Mouse (Mus musculus) midbrain, embryonic 13.5 days (tissue): ENCODE measurements around the gene Fgd1. TPM values are rescaled to one million over a fixed set of nuclear protein-coding genes. Genes with fewer than 3 reads are reported as not detected.

Experiments used
- ATAC-seq: fragments of 200-750 bp; cut with Nextera tagmentation; 2 replicates; pipeline ENCODE4 v1.8.0; 2017; ENCODE audit warnings: mild to moderate bottlenecking, moderate TSS enrichment, moderate library complexity
- H3K27ac ChIP-seq: fragments of 300-500 bp; sonication (generic); 2 replicates; pipeline ENCODE4 v1.5.1; 2015; ENCODE audit warnings: inconsistent platforms, mild to moderate bottlenecking, moderate library complexity
- H3K27me3 ChIP-seq: fragments of 300-500 bp; sonication (generic); 2 replicates; pipeline ENCODE4 v1.6.1; 2015; ENCODE audit warnings: mild to moderate bottlenecking, inconsistent platforms
- H3K36me3 ChIP-seq: fragments of 300-500 bp; sonication (generic); 2 replicates; pipeline ENCODE4 v1.6.1; 2015; ENCODE audit warnings: mild to moderate bottlenecking, inconsistent platforms
- H3K4me1 ChIP-seq: fragments of 300-500 bp; sonication (generic); replicated peaks from 2 replicates; pipeline ENCODE4 v1.6.1; 2015; ENCODE audit warnings: inconsistent platforms
- H3K4me2 ChIP-seq: fragments of 300-500 bp; sonication (generic); replicated peaks from 2 replicates; pipeline ENCODE4 v1.6.1; 2015; ENCODE audit warnings: moderate library complexity, mild to moderate bottlenecking, inconsistent platforms
- H3K4me3 ChIP-seq: fragments of 300-500 bp; sonication (generic); replicated peaks from 2 replicates; pipeline ENCODE4 v1.5.1; 2015; ENCODE audit warnings: mild to moderate bottlenecking, inconsistent platforms
- H3K9ac ChIP-seq: fragments of 300-500 bp; sonication (generic); replicated peaks from 2 replicates; pipeline ENCODE4 v1.6.1; 2015; ENCODE audit warnings: mild to moderate bottlenecking, inconsistent platforms
- H3K9me3 ChIP-seq: fragments of 300-500 bp; sonication (generic); 2 replicates; pipeline ENCODE4 v1.6.1; 2016; ENCODE audit warnings: mild to moderate bottlenecking, inconsistent platforms
- WGBS: fragments of 180-500 bp; shearing (Covaris S2); methylation state at CpG from one replicate; pipeline ENCODE4 v1.1.7; 2015; 5-methylcytosine and 5-hydroxymethylcytosine counted together
- polyA plus RNA-seq: library from polyadenylated mRNA; unstranded; fragments of >200 nt; fragmentation: Nextera tagmentation; extraction: Ambion mirVana; gene quantifications from 2 replicates; pipeline ENCODE4 v1.2.1, GENCODE M21; 2015

Gene Fgd1
- polyA plus RNA-seq, 1 experiment from 2014 or later = 13.0 TPM

DNA sequence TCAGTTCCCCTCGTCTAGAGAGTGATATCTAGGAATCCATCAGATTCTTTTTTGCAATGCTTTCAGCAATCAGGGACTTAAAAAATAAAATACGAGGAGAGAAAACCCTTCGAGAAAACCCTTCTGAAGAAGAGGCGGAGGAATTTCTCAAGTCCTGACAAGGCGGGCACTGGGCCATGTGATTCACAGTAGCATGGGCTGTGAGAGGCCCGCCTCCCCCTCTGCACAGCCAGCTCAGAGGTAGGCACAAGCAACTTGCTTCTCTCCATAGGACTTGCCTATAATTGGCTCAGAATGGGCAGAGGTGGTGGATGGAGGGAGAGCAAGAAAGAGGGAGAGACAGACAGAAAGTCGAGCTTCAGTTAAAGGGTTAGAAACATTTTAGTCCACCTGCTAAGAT lies 4.4 kb downstream of the Fgd1 start:
- no peak overlapping the region for H3K4me2 ChIP-seq
- no peak overlapping the region for H3K4me3 ChIP-seq
- WGBS = 76% methylated on average over 7 of the region's 7 CpGs
- no peaks in the 10 kb centered on the region for H3K36me3 ChIP-seq
- no peak overlapping the region for H3K27ac ChIP-seq
- no peaks in the 10 kb centered on the region for H3K27me3 ChIP-seq
- H3K4me1 ChIP-seq = peaks cover 29% of the 10 kb centered on the region
- ATAC-seq = no peak
- H3K9ac ChIP-seq = no peak overlapping the region
- no peaks in the 10 kb centered on the region for H3K9me3 ChIP-seq

GRCm38 (mm10) chrX:151054489-151054888 lies 8.5 kb downstream of the Fgd1 start:
- Histone ChIP-seq H3K9me3 (no peaks in the 10 kb centered on the region), H3K27me3 (no peaks in the 10 kb centered on the region), H3K36me3 (no peaks in the 10 kb centered on the region), H3K4me2 (no peak overlapping the region), H3K9ac (no peak overlapping the region), H3K4me3 (no peak overlapping the region), H3K27ac (no peak overlapping the region), H3K4me1 (peaks cover 15% of the 10 kb centered on the region)
- 64% methylated on average over 5 of the region's 6 CpGs for WGBS
- no peak for ATAC-seq

DNA sequence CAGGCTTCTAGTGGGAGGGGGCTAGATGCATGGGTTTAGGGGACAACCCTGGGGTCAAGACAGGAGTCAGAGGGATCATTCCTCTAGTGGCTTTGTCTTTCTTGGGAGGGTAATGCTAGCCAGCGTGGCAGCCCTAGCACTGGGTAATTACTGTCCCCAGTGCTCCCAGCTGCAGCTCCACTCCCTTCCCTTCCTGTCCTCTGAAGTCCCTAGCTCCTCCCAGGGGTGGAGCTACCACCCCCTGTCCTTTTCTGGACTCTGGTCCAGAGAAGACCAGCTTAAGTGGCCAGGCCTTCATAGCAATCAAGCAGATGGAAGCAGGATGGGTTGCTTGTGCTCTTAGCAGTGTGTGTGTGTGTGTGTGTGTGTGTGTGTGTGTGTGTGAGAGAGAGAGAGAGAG lies 9.6 kb downstream of the Fgd1 start:
- WGBS = 20% methylated on average over 1 of the region's 1 CpGs
- Histone ChIP-seq H3K27ac (no peak overlapping the region), H3K9me3 (no peaks in the 10 kb centered on the region), H3K4me3 (no peak overlapping the region), H3K27me3 (no peaks in the 10 kb centered on the region), H3K4me1 (peaks cover 5% of the 10 kb centered on the region; the same call in 1 of the 2 replicates), H3K4me2 (no peak overlapping the region), H3K36me3 (no peaks in the 10 kb centered on the region), H3K9ac (no peak overlapping the region)
- ATAC-seq = no peak

DNA sequence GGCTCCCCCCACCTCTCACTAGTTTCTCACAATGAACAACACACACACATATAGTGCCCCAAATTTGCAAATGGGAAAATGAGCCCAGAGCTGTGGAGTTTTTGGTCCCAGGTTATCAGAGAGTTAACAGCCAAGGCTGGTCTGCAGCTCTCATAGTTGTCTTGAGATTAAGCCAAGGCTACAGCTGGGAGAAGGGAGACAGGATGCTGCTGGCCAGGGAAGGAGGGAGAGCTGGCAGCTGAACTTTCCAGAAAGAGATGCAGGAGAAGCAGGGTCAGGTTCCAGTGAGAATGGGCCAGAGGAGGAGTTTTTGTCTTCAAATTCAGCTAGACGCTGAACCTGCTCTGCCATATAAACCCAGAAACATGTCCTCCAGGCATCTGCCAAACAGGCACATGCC lies 13.4 kb downstream of the Fgd1 start:
- H3K4me1 ChIP-seq = no peaks in the 10 kb centered on the region; the same call in 1 of the 2 replicates
- H3K4me3 ChIP-seq = no peak overlapping the region
- H3K27ac ChIP-seq = no peak overlapping the region
- ATAC-seq = no peak
- 79% methylated on average over 1 of the region's 1 CpGs for WGBS
- no peaks in the 10 kb centered on the region for H3K36me3 ChIP-seq
- no peaks in the 10 kb centered on the region for H3K27me3 ChIP-seq
- no peak overlapping the region for H3K4me2 ChIP-seq
- H3K9me3 ChIP-seq = no peaks in the 10 kb centered on the region
- H3K9ac ChIP-seq = no peak overlapping the region

DNA sequence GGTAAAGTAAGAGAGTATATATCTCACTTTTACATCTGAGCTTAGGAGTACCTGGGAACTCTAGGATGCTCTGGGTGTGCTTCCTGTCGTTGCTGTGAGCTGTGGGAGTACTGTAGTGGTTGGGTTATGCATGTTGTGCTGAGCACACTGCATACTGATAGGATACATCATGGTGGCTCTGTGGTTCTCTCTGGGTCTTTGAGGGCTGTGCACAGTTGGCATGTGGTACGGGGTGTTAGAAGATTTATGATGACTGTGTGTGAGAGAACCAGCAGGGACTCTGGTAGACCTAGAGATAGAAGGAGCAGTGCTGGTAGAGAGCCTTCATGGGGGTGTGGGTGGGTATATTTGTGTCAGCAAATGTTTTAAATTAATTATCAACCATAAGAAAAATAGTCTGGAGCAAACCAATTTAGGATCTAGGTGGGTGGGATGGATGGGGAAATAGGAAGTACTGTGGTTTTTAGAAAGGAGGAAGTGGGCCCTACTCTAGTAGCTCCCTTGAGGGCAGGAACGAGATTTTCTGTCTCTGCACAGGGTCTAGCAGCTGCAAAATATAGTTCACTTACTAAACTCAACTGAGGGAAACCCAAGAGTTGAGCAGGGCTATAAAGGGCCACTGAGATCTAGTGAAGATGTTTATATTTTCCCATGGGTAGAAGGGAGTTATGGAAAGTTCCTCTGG lies 15.8 kb downstream of the Fgd1 start:
- H3K36me3 ChIP-seq = 0 out of 2 replicates have a peak, but pooled peaks cover 2% of the 10 kb centered on the region
- no peak overlapping the region for H3K4me2 ChIP-seq
- H3K4me1 ChIP-seq = no peaks in the 10 kb centered on the region
- 74% methylated on average over 3 of the region's 3 CpGs for WGBS
- no peak overlapping the region for H3K4me3 ChIP-seq
- no peaks in the 10 kb centered on the region for H3K27me3 ChIP-seq
- no peaks in the 10 kb centered on the region for H3K9me3 ChIP-seq
- no peak overlapping the region for H3K27ac ChIP-seq
- no peak for ATAC-seq
- no peak overlapping the region for H3K9ac ChIP-seq

GRCm38 (mm10) chrX:151066071-151066666 lies 20.2 kb downstream of the Fgd1 start:
- H3K4me3 ChIP-seq = no peak overlapping the region
- H3K27me3 ChIP-seq = no peaks in the 10 kb centered on the region; the same call in 1 of the 2 replicates
- H3K36me3 ChIP-seq = peaks cover 29% of the 10 kb centered on the region
- ATAC-seq = no peak
- no peak overlapping the region for H3K4me2 ChIP-seq
- 91% methylated on average over 7 of the region's 7 CpGs for WGBS
- H3K9ac ChIP-seq = no peak overlapping the region
- no peaks in the 10 kb centered on the region for H3K9me3 ChIP-seq
- H3K27ac ChIP-seq = no peak overlapping the region
- no peaks in the 10 kb centered on the region for H3K4me1 ChIP-seq

- no peak overlapping the region for H3K4me2 ChIP-seq
- H3K9ac ChIP-seq = no peak overlapping the region
- no peak for ATAC-seq
- H3K36me3 ChIP-seq = peaks cover 42% of the 10 kb centered on the region
- no peaks in the 10 kb centered on the region for H3K9me3 ChIP-seq
- H3K4me1 ChIP-seq = no peaks in the 10 kb centered on the region
- no peaks in the 10 kb centered on the region; the same call in 1 of the 2 replicates for H3K27me3 ChIP-seq
- no peak overlapping the region for H3K27ac ChIP-seq
- no peak overlapping the region for H3K4me3 ChIP-seq
- WGBS = 88% methylated on average over 5 of the region's 5 CpGs
Measured at GRCm38 (mm10) chrX:151067876-151068275, 21.9 kb downstream of the Fgd1 start.

- no peak for ATAC-seq
- Histone ChIP-seq H3K4me1 (no peaks in the 10 kb centered on the region), H3K36me3 (peaks cover 44% of the 10 kb centered on the region), H3K27ac (no peak overlapping the region), H3K9ac (no peak overlapping the region), H3K4me3 (no peak overlapping the region), H3K27me3 (no peaks in the 10 kb centered on the region), H3K9me3 (no peaks in the 10 kb centered on the region), H3K4me2 (no peak overlapping the region)
- 93% methylated on average over 5 of the region's 5 CpGs for WGBS
Measured at GRCm38 (mm10) chrX:151076007-151076406, 30.1 kb downstream of the Fgd1 start.

- no peak for ATAC-seq
- Histone ChIP-seq H3K9me3 (no peaks in the 10 kb centered on the region), H3K27me3 (no peaks in the 10 kb centered on the region), H3K4me2 (no peak overlapping the region), H3K36me3 (peaks cover 36% of the 10 kb centered on the region), H3K4me3 (no peak overlapping the region), H3K9ac (no peak overlapping the region), H3K4me1 (no peaks in the 10 kb centered on the region), H3K27ac (no peak overlapping the region)
- WGBS = 68% methylated on average over 4 of the region's 4 CpGs
Measured at GRCm38 (mm10) chrX:151076941-151077485, 31.1 kb downstream of the Fgd1 start.

DNA sequence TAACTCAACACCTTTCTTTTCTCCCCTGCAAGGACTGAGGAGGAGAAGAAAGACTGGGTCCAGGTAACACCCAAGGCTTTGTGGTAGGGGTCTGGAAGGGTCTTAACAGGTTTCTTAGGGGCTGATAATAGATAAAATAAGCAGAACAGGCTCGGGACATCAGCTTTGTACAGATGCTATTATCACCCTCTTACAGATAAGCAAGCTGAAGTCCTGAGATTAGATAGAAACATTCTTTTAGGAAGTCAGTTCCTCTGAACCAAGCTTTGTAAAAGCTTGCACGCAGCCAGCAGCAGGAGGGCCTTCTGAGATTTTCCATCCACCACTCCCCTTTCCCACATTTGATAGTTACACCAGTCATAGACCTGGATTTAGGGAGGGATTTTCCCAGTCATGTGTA lies 39.6 kb downstream of the Fgd1 start:
- no peaks in the 10 kb centered on the region for H3K27me3 ChIP-seq
- H3K9me3 ChIP-seq = no peaks in the 10 kb centered on the region
- H3K4me2 ChIP-seq = no peak overlapping the region
- no peak overlapping the region for H3K9ac ChIP-seq
- WGBS = 89% methylated on average over 2 of the region's 2 CpGs
- no peak overlapping the region for H3K27ac ChIP-seq
- H3K4me1 ChIP-seq = no peaks in the 10 kb centered on the region
- H3K36me3 ChIP-seq = peaks cover 43% of the 10 kb centered on the region
- no peak for ATAC-seq
- H3K4me3 ChIP-seq = no peak overlapping the region

GRCm38 (mm10) chrX:151087418-151087817 lies 41.5 kb downstream of the Fgd1 start:
- no peak overlapping the region for H3K4me2 ChIP-seq
- H3K4me3 ChIP-seq = no peak overlapping the region
- H3K27me3 ChIP-seq = no peaks in the 10 kb centered on the region
- no peaks in the 10 kb centered on the region for H3K4me1 ChIP-seq
- ATAC-seq = no peak
- no peak overlapping the region for H3K9ac ChIP-seq
- H3K36me3 ChIP-seq = peaks cover 38% of the 10 kb centered on the region
- WGBS = 73% methylated on average over 1 of the region's 1 CpGs
- H3K27ac ChIP-seq = no peak overlapping the region
- H3K9me3 ChIP-seq = no peaks in the 10 kb centered on the region

GRCm38 (mm10) chrX:151096171-151097058 lies 50.5 kb downstream of the Fgd1 start, which contains the start of gene Tsr2:
TSS of gene Tsr2 (minus strand) at chrX:151096543.
- 30% methylated on average over 35 of the region's 35 CpGs for WGBS
- Histone ChIP-seq H3K27ac (no peak within 1 kb of the TSS; the same call in 1 of the 2 replicates), H3K9ac (peak within 1 kb of the TSS; percentile 71), H3K36me3 (no peaks in the 10 kb centered on the region), H3K4me3 (peak within 1 kb of the TSS; percentile 65), H3K4me1 (peaks cover 10% of the 10 kb centered on the region), H3K9me3 (no peaks in the 10 kb centered on the region), H3K4me2 (peak within 1 kb of the TSS; percentile 60), H3K27me3 (peaks cover 3% of the 10 kb centered on the region; the same call in 1 of the 2 replicates)
- ATAC-seq = peak; percentile 95
